Comparison of ENCODE assay signal across 9 mouse cellular contexts in genomic region chr5:135855156-135855555, GRCm38 (mm10). TPM values are rescaled to one million over a fixed set of nuclear protein-coding genes. Genes with fewer than 3 reads are reported as not detected.
DNase-seq lines count a peak whose midpoint lies in the region; ATAC-seq and TF ChIP-seq lines count a peak whose summit lies in the region.
"Had no signal": no experiment of that assay in that cellular context is flagged by ENCODE, and none has a peak within 500 bp of the region (broad histone marks: within the 10 kb centered on the region; RNA-seq: fewer than 3 reads in every experiment).

No protein-coding gene starts in this region.

- no peak overlapping the region for H3K4me3 ChIP-seq in midbrain, embryonic 10.5 days
- H3K4me3 ChIP-seq in midbrain, embryonic 16.5 days (ENCODE audit: low read depth, low read length): no peak overlapping the region
- H3K4me3 ChIP-seq in intestine, postnatal 0 days (ENCODE audit: low read depth, low read length): no peak overlapping the region
- no peak overlapping the region for H3K4me3 ChIP-seq in liver, embryonic 11.5 days (ENCODE audit: low read depth, low read length)
- H3K4me3 ChIP-seq: embryonic facial prominence, embryonic 15.5 days had no signal

- peaks cover 98% of the 10 kb centered on the region for H3K27me3 ChIP-seq in midbrain, embryonic 10.5 days (ENCODE audit: low read depth, poor library complexity, severe bottlenecking)
- peaks cover 14% of the 10 kb centered on the region for H3K27me3 ChIP-seq in midbrain, embryonic 16.5 days (ENCODE audit: control insufficient read depth, insufficient read depth, low read depth, low read length)
- H3K27me3 ChIP-seq in intestine, postnatal 0 days (replicated peaks; ENCODE audit: control insufficient read depth, insufficient read depth, low read length): peaks cover 71% of the 10 kb centered on the region
- peaks cover 90% of the 10 kb centered on the region for H3K27me3 ChIP-seq in liver, embryonic 11.5 days (replicated peaks; ENCODE audit: control insufficient read depth, insufficient read depth, low read length)

- peak; percentile 92 for TF ChIP-seq CTCF in intestine, postnatal 0 days (IDR thresholded peaks at IDR 0.05; ENCODE audit: low read depth)

- H3K4me1 ChIP-seq in midbrain, embryonic 10.5 days: peaks cover 40% of the 10 kb centered on the region
- peaks cover 21% of the 10 kb centered on the region for H3K4me1 ChIP-seq in midbrain, embryonic 16.5 days (ENCODE audit: control insufficient read depth, insufficient read depth, low read length)
- H3K4me1 ChIP-seq in intestine, postnatal 0 days (replicated peaks; ENCODE audit: control insufficient read depth, insufficient read depth, low read length): no peaks in the 10 kb centered on the region
- H3K4me1 ChIP-seq in liver, embryonic 11.5 days (replicated peaks; ENCODE audit: control insufficient read depth, insufficient read depth, low read length): 0 out of 2 replicates have a peak, but pooled peaks cover 3% of the 10 kb centered on the region

- H3K9me3 ChIP-seq in midbrain, embryonic 10.5 days (replicated peaks): no peaks in the 10 kb centered on the region
- no peaks in the 10 kb centered on the region for H3K9me3 ChIP-seq in midbrain, embryonic 16.5 days (replicated peaks; ENCODE audit: control insufficient read depth, low read length, poor library complexity, severe bottlenecking)
- no peaks in the 10 kb centered on the region for H3K9me3 ChIP-seq in intestine, postnatal 0 days (ENCODE audit: control insufficient read depth)
- no peaks in the 10 kb centered on the region for H3K9me3 ChIP-seq in liver, embryonic 11.5 days (ENCODE audit: control insufficient read depth, low read length)
- H3K9me3 ChIP-seq: embryonic facial prominence, embryonic 15.5 days had no signal

- H3K9ac ChIP-seq in midbrain, embryonic 16.5 days (ENCODE audit: low read depth, low read length): no peak overlapping the region
- H3K9ac ChIP-seq in intestine, postnatal 0 days (ENCODE audit: low read depth, low read length): no peak overlapping the region
- no peak overlapping the region for H3K9ac ChIP-seq in liver, embryonic 11.5 days (ENCODE audit: low read depth, low read length)
- H3K9ac ChIP-seq: embryonic facial prominence, embryonic 15.5 days had no signal

- 0% methylated on average over 4 of the region's 4 CpGs for WGBS in midbrain, embryonic 10.5 days
- 4% methylated on average over 4 of the region's 4 CpGs for WGBS in midbrain, embryonic 16.5 days
- WGBS in intestine, postnatal 0 days: 0% methylated on average over 4 of the region's 4 CpGs
- 3% methylated on average over 4 of the region's 4 CpGs for WGBS in liver, embryonic 11.5 days

- peak; percentile 77 for DNase-seq in midbrain, embryonic 10.5 days (ENCODE audit: low spot score)
- DNase-seq in cerebellum, adult 8-10 months: peak; percentile 83
- peak; percentile 69 for DNase-seq in liver, embryonic 11.5 days (ENCODE audit: low spot score)
- DNase-seq in ovary, postnatal 14 days (ENCODE audit: low spot score): peak; percentile 66
- DNase-seq in thymus, postnatal 25 days: peak; percentile 70

- no peak overlapping the region for H3K27ac ChIP-seq in midbrain, embryonic 10.5 days (replicated peaks)
- no peak overlapping the region for H3K27ac ChIP-seq in midbrain, embryonic 16.5 days (ENCODE audit: low read length)
- no peak overlapping the region for H3K27ac ChIP-seq in intestine, postnatal 0 days (ENCODE audit: low read depth, low read length)
- H3K27ac ChIP-seq in liver, embryonic 11.5 days (ENCODE audit: low read depth, low read length): no peak overlapping the region
- H3K27ac ChIP-seq: embryonic facial prominence, embryonic 15.5 days had no signal

- ATAC-seq in midbrain, embryonic 16.5 days: no peak
- peak; percentile 53 for ATAC-seq in frontal cortex, adult (ENCODE audit: low TSS enrichment)
- ATAC-seq in intestine, postnatal 0 days: no peak; the same call in 1 of the 2 replicates
- ATAC-seq in liver, embryonic 11.5 days (replicated peaks; ENCODE audit: low FRiP score): no peak

- H3K4me2 ChIP-seq in midbrain, embryonic 16.5 days (ENCODE audit: low read length): no peak overlapping the region
- no peak overlapping the region for H3K4me2 ChIP-seq in intestine, postnatal 0 days (replicated peaks; ENCODE audit: low read depth)
- H3K4me2 ChIP-seq in liver, embryonic 11.5 days: no peak overlapping the region
- H3K4me2 ChIP-seq: embryonic facial prominence, embryonic 15.5 days had no signal

- no peaks in the 10 kb centered on the region for H3K36me3 ChIP-seq in midbrain, embryonic 10.5 days
- H3K36me3 ChIP-seq in midbrain, embryonic 16.5 days (ENCODE audit: control insufficient read depth, insufficient read depth, low read length): peaks cover 4% of the 10 kb centered on the region
- no peaks in the 10 kb centered on the region for H3K36me3 ChIP-seq in intestine, postnatal 0 days (ENCODE audit: control insufficient read depth, insufficient read depth)
- no peaks in the 10 kb centered on the region for H3K36me3 ChIP-seq in liver, embryonic 11.5 days (ENCODE audit: control insufficient read depth, insufficient read depth, low read length)
- H3K36me3 ChIP-seq: embryonic facial prominence, embryonic 15.5 days had no signal

RNA-seq across cellular contexts. Expression of gene Hspb1, which starts 32.6 kb away (rescaled TPM):
- 7.8 and 8.5 TPM in 2 replicates for polyA plus RNA-seq in midbrain, embryonic 10.5 days (2016; fragmentation: Nextera tagmentation; extraction: Ambion mirVana)
- polyA plus RNA-seq in midbrain, embryonic 16.5 days (2015; fragmentation: Nextera tagmentation; extraction: Ambion mirVana): 9.6 and 10.1 TPM in 2 replicates
- polyA plus RNA-seq in intestine, postnatal 0 days (2015; fragmentation: Nextera tagmentation; extraction: Ambion mirVana): 107 and 120 TPM in 2 replicates
- polyA plus RNA-seq in liver, embryonic 11.5 days (2014; fragmentation: Nextera tagmentation; extraction: Ambion mirVana): 11.8 and 22.1 TPM in 2 replicates

RNA-seq across cellular contexts. Expression of gene Srrm3, which starts 48.5 kb away (rescaled TPM):
- 14.0 and 26.1 TPM in 2 replicates for polyA plus RNA-seq in midbrain, embryonic 10.5 days (2016; fragmentation: Nextera tagmentation; extraction: Ambion mirVana)
- polyA plus RNA-seq in midbrain, embryonic 16.5 days (2015; fragmentation: Nextera tagmentation; extraction: Ambion mirVana): 76.2 and 89.7 TPM in 2 replicates
- polyA plus RNA-seq in intestine, postnatal 0 days (2015; fragmentation: Nextera tagmentation; extraction: Ambion mirVana): 0.82 and 0.91 TPM in 2 replicates
- 0.04 and 0.16 TPM in 2 replicates for polyA plus RNA-seq in liver, embryonic 11.5 days (2014; fragmentation: Nextera tagmentation; extraction: Ambion mirVana)
